Comparison of ENCODE assay signal across 17 mouse cellular contexts in genomic region chr10:118975772-118976171, GRCm38 (mm10).
"Had no signal": no experiment of that assay in that cellular context is flagged by ENCODE, and none has a peak within 500 bp of the region (broad histone marks: within the 10 kb centered on the region; RNA-seq: fewer than 3 reads in every experiment).

No protein-coding gene starts in this region.

- H3K9ac ChIP-seq: intestine, embryonic 15.5 days; liver, embryonic 13.5 days; lung, embryonic 14.5 days; midbrain, embryonic 12.5 days; midbrain, embryonic 15.5 days; stomach, embryonic 15.5 days had no signal

- H3K4me2 ChIP-seq: intestine, embryonic 15.5 days; liver, embryonic 13.5 days; lung, embryonic 14.5 days; midbrain, embryonic 12.5 days; midbrain, embryonic 15.5 days; stomach, embryonic 15.5 days had no signal

- H3K36me3 ChIP-seq: intestine, embryonic 15.5 days; liver, embryonic 13.5 days; midbrain, embryonic 12.5 days; midbrain, embryonic 15.5 days; stomach, embryonic 15.5 days had no signal

- H3K9me3 ChIP-seq: intestine, embryonic 15.5 days; liver, embryonic 13.5 days; midbrain, embryonic 12.5 days; midbrain, embryonic 15.5 days; stomach, embryonic 15.5 days had no signal

- H3K27ac ChIP-seq: intestine, embryonic 15.5 days; liver, embryonic 13.5 days; macrophage; midbrain, embryonic 12.5 days; midbrain, embryonic 15.5 days; stomach, embryonic 15.5 days had no signal

- DNase-seq: kidney, adult 11 months; kidney, adult 9 months; kidney, postnatal 14 days; left cerebral cortex, postnatal 4 days; liver, embryonic 13.5 days; lung, embryonic 14.5 days; right cerebral cortex, adult 18-20 months; right cerebral cortex, postnatal 14 days; right cerebral cortex, postnatal 4 days; spleen, adult 18-20 months; thymus, postnatal 25 days had no signal

- H3K4me1 ChIP-seq: liver, embryonic 13.5 days; midbrain, embryonic 15.5 days; stomach, embryonic 15.5 days had no signal

- H3K4me3 ChIP-seq: intestine, embryonic 15.5 days; liver, embryonic 13.5 days; midbrain, embryonic 12.5 days; midbrain, embryonic 15.5 days; stomach, embryonic 15.5 days had no signal

- ATAC-seq: intestine, embryonic 15.5 days; lung, postnatal 0 days; midbrain, embryonic 15.5 days had no signal

- H3K27me3 ChIP-seq: intestine, embryonic 15.5 days; liver, embryonic 13.5 days; stomach, embryonic 15.5 days had no signal
